25 mouse cellular contexts compared by ENCODE assay signal in the genomic region with DNA sequence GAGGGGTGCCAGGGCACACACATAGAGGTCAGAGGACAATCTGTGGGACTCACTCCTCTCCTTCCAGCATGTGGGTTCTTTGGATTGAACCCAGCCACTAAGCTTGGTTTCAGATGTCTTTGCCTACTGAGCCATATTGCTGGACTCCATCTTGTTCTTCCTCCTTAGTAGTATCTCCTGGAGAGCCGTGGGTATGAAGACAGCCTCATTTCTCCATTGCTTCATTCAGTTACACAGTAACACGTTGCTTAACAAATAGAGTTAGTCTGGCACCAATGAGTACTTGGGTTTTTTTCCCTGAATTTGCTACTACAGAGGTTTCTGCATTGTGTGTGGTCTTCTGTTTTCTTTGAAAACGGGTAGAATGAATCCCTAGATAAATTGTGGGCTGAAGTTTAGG.
"Had no signal": no experiment of that assay in that cellular context is flagged by ENCODE, and none has a peak within 500 bp of the region (broad histone marks: within the 10 kb centered on the region; RNA-seq: fewer than 3 reads in every experiment).

No protein-coding gene starts in this region.

- H3K27me3 ChIP-seq: heart, embryonic 12.5 days; hindbrain, embryonic 12.5 days; intestine, embryonic 15.5 days; limb, embryonic 13.5 days; limb, embryonic 15.5 days; liver, embryonic 13.5 days had no signal

- ATAC-seq: hindbrain, embryonic 16.5 days; inflammation-experienced regulatory T-cells, adult 6 months; intestine, embryonic 15.5 days; intestine, postnatal 0 days had no signal

- H3K27ac ChIP-seq: heart, embryonic 10.5 days; hindbrain, embryonic 10.5 days; hindbrain, embryonic 12.5 days; hindbrain, embryonic 14.5 days; intestine, embryonic 15.5 days; limb, embryonic 13.5 days; limb, embryonic 15.5 days; liver, embryonic 13.5 days had no signal

- H3K9ac ChIP-seq: heart, embryonic 12.5 days; hindbrain, embryonic 12.5 days; hindbrain, embryonic 14.5 days; intestine, embryonic 15.5 days; limb, embryonic 13.5 days; limb, embryonic 15.5 days; liver, embryonic 13.5 days had no signal

- H3K4me2 ChIP-seq: heart, embryonic 12.5 days; hindbrain, embryonic 12.5 days; hindbrain, embryonic 14.5 days; intestine, embryonic 15.5 days; limb, embryonic 13.5 days; limb, embryonic 15.5 days; liver, embryonic 13.5 days had no signal

- H3K9me3 ChIP-seq: heart, embryonic 10.5 days; heart, embryonic 12.5 days; hindbrain, embryonic 10.5 days; hindbrain, embryonic 12.5 days; intestine, embryonic 15.5 days; limb, embryonic 13.5 days; limb, embryonic 15.5 days; liver, embryonic 13.5 days had no signal

- DNase-seq: gastrocnemius, postnatal 14 days; gastrocnemius, postnatal 36 days; heart, adult 18-20 months; heart, postnatal 10 days; heart, postnatal 4 days; kidney, adult 18-20 months; kidney, adult 8-10 months; kidney, postnatal 10 days; kidney, postnatal 25 days; kidney, postnatal 4 days; layer of hippocampus, adult 9-11 months; layer of hippocampus, postnatal 36 days; left cerebral cortex, postnatal 4 days; liver, embryonic 13.5 days had no signal

- H3K4me3 ChIP-seq: heart, embryonic 10.5 days; heart, embryonic 12.5 days; hindbrain, embryonic 10.5 days; hindbrain, embryonic 12.5 days; intestine, embryonic 15.5 days; limb, embryonic 13.5 days; limb, embryonic 15.5 days; liver, embryonic 13.5 days had no signal

- H3K4me1 ChIP-seq: hindbrain, embryonic 10.5 days; hindbrain, embryonic 12.5 days had no signal

- H3K36me3 ChIP-seq: heart, embryonic 10.5 days; heart, embryonic 12.5 days; hindbrain, embryonic 10.5 days; hindbrain, embryonic 12.5 days; intestine, embryonic 15.5 days; limb, embryonic 13.5 days; limb, embryonic 15.5 days; liver, embryonic 13.5 days had no signal
